ENCODE assay signal across 27 mouse cellular contexts in the genomic region with DNA sequence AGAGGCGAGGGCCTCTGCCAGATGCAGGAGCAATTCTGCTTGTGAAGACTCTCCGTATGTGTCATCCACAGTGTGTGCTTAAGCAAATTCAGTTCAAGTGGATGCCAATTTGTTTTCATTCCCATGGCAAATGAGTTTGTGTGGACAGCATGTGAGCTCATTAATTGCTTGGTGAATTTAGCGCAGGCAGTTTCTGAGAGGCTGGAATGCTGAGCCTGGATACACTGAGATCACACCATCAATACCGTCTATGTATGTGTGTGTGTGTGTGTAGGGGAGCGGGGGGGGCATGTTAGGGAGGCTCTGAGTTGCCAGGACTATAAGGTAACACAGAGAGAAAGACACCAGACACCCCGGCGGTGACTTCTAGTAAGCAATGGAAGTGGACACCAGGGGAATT.
DNase-seq lines count a peak whose midpoint lies in the region; ATAC-seq and TF ChIP-seq lines count a peak whose summit lies in the region.
"Had no signal": no experiment of that assay in that cellular context is flagged by ENCODE, and none has a peak within 500 bp of the region (broad histone marks: within the 10 kb centered on the region; RNA-seq: fewer than 3 reads in every experiment).

No protein-coding gene starts in this region.

- H3K27ac ChIP-seq in forebrain, embryonic 14.5 days (ENCODE audit: low read depth, low read length) = no peak overlapping the region
- no peak overlapping the region for H3K27ac ChIP-seq in forebrain, postnatal 0 days (ENCODE audit: low read depth, low read length)
- H3K27ac ChIP-seq in kidney, embryonic 16.5 days (ENCODE audit: low read length) = peak overlapping the region; percentile 31; the same call in 1 of the 2 replicates
- no peak overlapping the region for H3K27ac ChIP-seq in hindbrain, embryonic 14.5 days
- H3K27ac ChIP-seq: embryonic facial prominence, embryonic 12.5 days; heart, embryonic 15.5 days; limb, embryonic 13.5 days; liver, embryonic 12.5 days; midbrain, embryonic 13.5 days had no signal

- no peak overlapping the region for H3K4me2 ChIP-seq in forebrain, embryonic 14.5 days (ENCODE audit: low read length)
- no peak overlapping the region for H3K4me2 ChIP-seq in forebrain, postnatal 0 days (ENCODE audit: low read depth)
- no peak overlapping the region for H3K4me2 ChIP-seq in kidney, embryonic 16.5 days (replicated peaks; ENCODE audit: low read depth, low read length)
- no peak overlapping the region for H3K4me2 ChIP-seq in hindbrain, embryonic 14.5 days (replicated peaks)
- H3K4me2 ChIP-seq: embryonic facial prominence, embryonic 12.5 days; heart, embryonic 15.5 days; limb, embryonic 13.5 days; liver, embryonic 12.5 days; midbrain, embryonic 13.5 days had no signal

- H3K4me1 ChIP-seq in forebrain, embryonic 14.5 days (ENCODE audit: control insufficient read depth, insufficient read depth, low read length) = no peaks in the 10 kb centered on the region; the same call in 1 of the 2 replicates
- no peaks in the 10 kb centered on the region for H3K4me1 ChIP-seq in forebrain, postnatal 0 days (ENCODE audit: insufficient read depth)
- peaks cover 23% of the 10 kb centered on the region for H3K4me1 ChIP-seq in kidney, embryonic 16.5 days (ENCODE audit: insufficient read depth, low read length)
- H3K4me1 ChIP-seq in E14TG2a.4 (replicated peaks; ENCODE audit: low read depth, low read length) = peaks cover 4% of the 10 kb centered on the region; the same call in 1 of the 2 replicates
- H3K4me1 ChIP-seq in hindbrain, embryonic 14.5 days (replicated peaks; ENCODE audit: control insufficient read depth, insufficient read depth, low read length) = 0 out of 2 replicates have a peak, but pooled peaks cover 15% of the 10 kb centered on the region
- H3K4me1 ChIP-seq: heart, embryonic 15.5 days; liver, embryonic 12.5 days; midbrain, embryonic 13.5 days had no signal

- ATAC-seq in forebrain, embryonic 14.5 days = peak; percentile 50; the same call in 1 of the 2 replicates
- no peak for ATAC-seq in forebrain, postnatal 0 days
- no peak for ATAC-seq in kidney, embryonic 16.5 days (ENCODE audit: low FRiP score, low TSS enrichment)
- ATAC-seq in hindbrain, embryonic 14.5 days (ENCODE audit: low FRiP score) = 0 out of 2 replicates have a peak, but pooled peaks have one; percentile 7
- ATAC-seq: CD4-positive, CD25-positive, alpha-beta regulatory T cell, adult 4 months; liver, embryonic 12.5 days; midbrain, embryonic 13.5 days had no signal

- WGBS in forebrain, embryonic 14.5 days = 63% methylated on average over 7 of the region's 7 CpGs
- WGBS in forebrain, postnatal 0 days = 65% methylated on average over 7 of the region's 7 CpGs
- WGBS in kidney, embryonic 16.5 days = 57% methylated on average over 7 of the region's 7 CpGs
- WGBS in hindbrain, embryonic 14.5 days = 72% methylated on average over 7 of the region's 7 CpGs

- H3K27me3 ChIP-seq in forebrain, embryonic 14.5 days (replicated peaks; ENCODE audit: control insufficient read depth, insufficient read depth, low read length) = no peaks in the 10 kb centered on the region
- H3K27me3 ChIP-seq in forebrain, postnatal 0 days (ENCODE audit: insufficient read depth, low read length) = no peaks in the 10 kb centered on the region; the same call in 1 of the 2 replicates
- H3K27me3 ChIP-seq in kidney, embryonic 16.5 days (ENCODE audit: insufficient read depth, low read length) = no peaks in the 10 kb centered on the region
- peaks cover 5% of the 10 kb centered on the region; the same call in 1 of the 2 replicates for H3K27me3 ChIP-seq in E14TG2a.4 (ENCODE audit: insufficient read depth, low read length)
- no peaks in the 10 kb centered on the region for H3K27me3 ChIP-seq in hindbrain, embryonic 14.5 days (ENCODE audit: control insufficient read depth, insufficient read depth, low read length)
- H3K27me3 ChIP-seq: embryonic facial prominence, embryonic 12.5 days; heart, embryonic 15.5 days; liver, embryonic 12.5 days; midbrain, embryonic 13.5 days had no signal

- no peaks in the 10 kb centered on the region for H3K9me3 ChIP-seq in forebrain, embryonic 14.5 days (replicated peaks; ENCODE audit: control insufficient read depth, low read length)
- no peaks in the 10 kb centered on the region for H3K9me3 ChIP-seq in forebrain, postnatal 0 days (ENCODE audit: low read length)
- no peaks in the 10 kb centered on the region for H3K9me3 ChIP-seq in kidney, embryonic 16.5 days (ENCODE audit: low read length)
- H3K9me3 ChIP-seq in E14TG2a.4 (ENCODE audit: low read length) = no peaks in the 10 kb centered on the region
- no peaks in the 10 kb centered on the region for H3K9me3 ChIP-seq in hindbrain, embryonic 14.5 days (ENCODE audit: control insufficient read depth, low read length)
- H3K9me3 ChIP-seq: embryonic facial prominence, embryonic 12.5 days; G1E; heart, embryonic 15.5 days; limb, embryonic 13.5 days; liver, embryonic 12.5 days; midbrain, embryonic 13.5 days had no signal

- no peak for TF ChIP-seq CTCF in forebrain, postnatal 0 days (IDR thresholded peaks at IDR 0.05; ENCODE audit: low read depth)
- TF ChIP-seq CTCF in E14TG2a.4 (conservative IDR thresholded peaks at IDR 0.05; ENCODE audit: low read length) = no peak

- H3K36me3 ChIP-seq in forebrain, embryonic 14.5 days (ENCODE audit: control insufficient read depth, insufficient read depth, low read length) = no peaks in the 10 kb centered on the region
- no peaks in the 10 kb centered on the region for H3K36me3 ChIP-seq in forebrain, postnatal 0 days (ENCODE audit: insufficient read depth)
- no peaks in the 10 kb centered on the region for H3K36me3 ChIP-seq in kidney, embryonic 16.5 days (ENCODE audit: insufficient read depth, low read length)
- H3K36me3 ChIP-seq in E14TG2a.4 (ENCODE audit: insufficient read depth, low read length) = no peaks in the 10 kb centered on the region
- no peaks in the 10 kb centered on the region for H3K36me3 ChIP-seq in hindbrain, embryonic 14.5 days (replicated peaks; ENCODE audit: control insufficient read depth, insufficient read depth)
- H3K36me3 ChIP-seq: embryonic facial prominence, embryonic 12.5 days; G1E; heart, embryonic 15.5 days; limb, embryonic 13.5 days; liver, embryonic 12.5 days; midbrain, embryonic 13.5 days had no signal

- no peak overlapping the region for H3K9ac ChIP-seq in forebrain, embryonic 14.5 days (ENCODE audit: low read length)
- no peak overlapping the region for H3K9ac ChIP-seq in forebrain, postnatal 0 days
- H3K9ac ChIP-seq in kidney, embryonic 16.5 days (replicated peaks; ENCODE audit: low read length) = no peak overlapping the region
- no peak overlapping the region for H3K9ac ChIP-seq in hindbrain, embryonic 14.5 days
- H3K9ac ChIP-seq: embryonic facial prominence, embryonic 12.5 days; heart, embryonic 15.5 days; limb, embryonic 13.5 days; liver, embryonic 12.5 days; midbrain, embryonic 13.5 days had no signal

- peak; percentile 58 for DNase-seq in forebrain, embryonic 14.5 days (ENCODE audit: low spot score)
- no peak for DNase-seq in forebrain, postnatal 0 days
- no peak for DNase-seq in kidney, adult 11 months
- no peak for DNase-seq in hindbrain, embryonic 14.5 days (ENCODE audit: low spot score)
- DNase-seq in heart, adult 9 months (ENCODE audit: low spot score in 2 of 2) = no peak
- DNase-seq in layer of hippocampus, adult 8-10 months (ENCODE audit: low spot score in 2 of 2) = no peak
- DNase-seq: adrenal gland, adult 2 months; cerebellum, adult 11-12 months; cerebellum, postnatal 10 days; gastrocnemius, postnatal 36 days; heart, postnatal 36 days; kidney, adult 9 months; lung, adult 18-20 months; lung, postnatal 14 days; right cerebral cortex, postnatal 14 days; spleen, adult 18-20 months had no signal

- no peak overlapping the region for H3K4me3 ChIP-seq in forebrain, embryonic 14.5 days (ENCODE audit: low read depth, low read length)
- H3K4me3 ChIP-seq in forebrain, postnatal 0 days (ENCODE audit: low read depth, low read length) = no peak overlapping the region
- no peak overlapping the region for H3K4me3 ChIP-seq in kidney, embryonic 16.5 days (ENCODE audit: low read length)
- peak overlapping the region; percentile 51 for H3K4me3 ChIP-seq in E14TG2a.4 (replicated peaks; ENCODE audit: low read length)
- H3K4me3 ChIP-seq in hindbrain, embryonic 14.5 days (replicated peaks; ENCODE audit: low read length) = no peak overlapping the region
- H3K4me3 ChIP-seq: embryonic facial prominence, embryonic 12.5 days; erythroblast, embryonic 14.5 days; heart, embryonic 15.5 days; limb, embryonic 13.5 days; liver, embryonic 12.5 days; midbrain, embryonic 13.5 days; myocyte had no signal

Comparison
In these comparisons a context has a peak if more than half of its experiments do, and no peak if none do; other contexts are left out.
1. ATAC-seq: peak in forebrain, embryonic 14.5 days (single experiment) and hindbrain, embryonic 14.5 days (single experiment); none in forebrain, postnatal 0 days (single experiment) and kidney, embryonic 16.5 days (single experiment).